Mouse (Mus musculus) embryo, embryonic 10.5 days (tissue): ENCODE measurements around the gene Gpr4.

ENCODE experiments used
- DNase-seq: peaks from one replicate; pipeline ENCODE4 v3.0.0-alpha.2; 2015; ENCODE audit warnings: low spot score

The Gpr4 gene

GRCm38 (mm10) chr7:19211996-19212755 lies at the start of gene Gpr4:
Gene Gpr4 (plus strand): TSS chr7:19212538.
- peak; percentile 61 for DNase-seq

GRCm38 (mm10) chr7:19162928-19163327 lies 49.4 kb upstream of the Gpr4 start:
- no peak for DNase-seq

GRCm38 (mm10) chr7:19163752-19164151 lies 48.6 kb upstream of the Gpr4 start:
- no peak for DNase-seq

- peak; percentile 56 for DNase-seq
These were observed 48.1 kb upstream of the Gpr4 start for GRCm38 (mm10) chr7:19164189-19164588.

GRCm38 (mm10) chr7:19164978-19165377 lies 47.4 kb upstream of the Gpr4 start:
- no peak for DNase-seq

- no peak for DNase-seq
These were observed 46.5 kb upstream of the Gpr4 start, which contains the start of gene Gipr for GRCm38 (mm10) chr7:19165656-19166423. Gene Gipr (minus strand): TSS chr7:19166127.

GRCm38 (mm10) chr7:19166990-19167389 lies 45.3 kb upstream of the Gpr4 start:
- DNase-seq = no peak

GRCm38 (mm10) chr7:19169506-19169905 lies 42.8 kb upstream of the Gpr4 start:
- DNase-seq = no peak

GRCm38 (mm10) chr7:19170142-19170541 lies 42.2 kb upstream of the Gpr4 start:
- no peak for DNase-seq

GRCm38 (mm10) chr7:19171831-19172230 lies 40.5 kb upstream of the Gpr4 start:
- no peak for DNase-seq

GRCm38 (mm10) chr7:19172874-19173273 lies 39.5 kb upstream of the Gpr4 start:
- peak; percentile 93 for DNase-seq

GRCm38 (mm10) chr7:19175708-19176515 lies 36.4 kb upstream of the Gpr4 start, which contains the start of gene Eml2:
Gene Eml2 (plus strand): TSS chr7:19176421.
- DNase-seq = peak; percentile 82

- DNase-seq = no peak
These were observed 35.8 kb upstream of the Gpr4 start for GRCm38 (mm10) chr7:19176516-19176947.

GRCm38 (mm10) chr7:19177216-19177615 lies 35.1 kb upstream of the Gpr4 start:
- no peak for DNase-seq

GRCm38 (mm10) chr7:19178035-19178434 lies 34.3 kb upstream of the Gpr4 start:
- no peak for DNase-seq

GRCm38 (mm10) chr7:19178443-19179092 lies 33.8 kb upstream of the Gpr4 start:
- DNase-seq = peak; percentile 88

GRCm38 (mm10) chr7:19179173-19179572 lies 33.2 kb upstream of the Gpr4 start:
- peak; percentile 84 for DNase-seq

- DNase-seq = no peak
These were observed 32.4 kb upstream of the Gpr4 start for GRCm38 (mm10) chr7:19179936-19180335.

- peak; percentile 74 for DNase-seq
These were observed 31.4 kb upstream of the Gpr4 start for GRCm38 (mm10) chr7:19180862-19181429.

- no peak for DNase-seq
These were observed 28.1 kb upstream of the Gpr4 start for GRCm38 (mm10) chr7:19184250-19184649.

- DNase-seq = no peak
These were observed 27.6 kb upstream of the Gpr4 start for GRCm38 (mm10) chr7:19184758-19185157.
